Mouse (Mus musculus) stomach, embryonic 14.5 days (tissue): ENCODE data around the gene Dera. TPM values are rescaled to one million over a fixed set of nuclear protein-coding genes. Genes with fewer than 3 reads are reported as not detected.
A peak's percentile ranks its signal among the peaks of the same experiment; 100 is the strongest.
"Not testable (repeated sequence)": the region's sequence is repeated elsewhere in the genome, so short reads cannot be mapped to it uniquely, and the experiment has no call there.

Experiments
- ATAC-seq: fragments of 200-750 bp; cut with Nextera tagmentation; 2 replicates; pipeline ENCODE4 v1.8.0; 2017; ENCODE audit warnings: low read depth, moderate TSS enrichment; ENCODE audit not compliant: insufficient number of reproducible peaks, insufficient read depth, low FRiP score
- H3K27ac ChIP-seq: fragments of 300-500 bp; sonication (generic); 2 replicates; pipeline ENCODE4 v1.5.1; 2014; ENCODE audit warnings: mild to moderate bottlenecking, low read length, moderate library complexity, mixed read lengths
- H3K27me3 ChIP-seq: fragments of 300-500 bp; sonication (generic); 2 replicates; pipeline ENCODE4 v1.6.1; 2014; ENCODE audit warnings: low read length, control low read depth, mixed read lengths; ENCODE audit not compliant: control insufficient read depth, insufficient read depth
- H3K36me3 ChIP-seq: fragments of 300-500 bp; sonication (generic); 2 replicates; pipeline ENCODE4 v1.6.1; 2014; ENCODE audit warnings: mild to moderate bottlenecking, control low read depth, low read length, moderate library complexity, mixed read lengths; ENCODE audit not compliant: control insufficient read depth, insufficient read depth
- H3K4me1 ChIP-seq: fragments of 300-500 bp; sonication (generic); 2 replicates; pipeline ENCODE4 v1.6.1; 2014; ENCODE audit warnings: low read length, control low read depth, mixed read lengths; ENCODE audit not compliant: control insufficient read depth, insufficient read depth
- H3K4me2 ChIP-seq: fragments of 300-500 bp; sonication (generic); replicated peaks from 2 replicates; pipeline ENCODE4 v1.6.1; 2014; ENCODE audit warnings: low read depth, low read length, control low read depth
- H3K4me3 ChIP-seq: fragments of 300-500 bp; sonication (generic); 2 replicates; pipeline ENCODE4 v1.5.1; 2014; ENCODE audit warnings: low read depth, low read length, control low read depth
- H3K9ac ChIP-seq: fragments of 300-500 bp; sonication (generic); replicated peaks from 2 replicates; pipeline ENCODE4 v1.6.1; 2014; ENCODE audit warnings: low read depth, mild to moderate bottlenecking, control low read depth, low read length, moderate library complexity, mixed read lengths
- H3K9me3 ChIP-seq: fragments of 300-500 bp; sonication (generic); 2 replicates; pipeline ENCODE4 v1.6.1; 2016; ENCODE audit warnings: low read depth, low read length, control low read depth; ENCODE audit not compliant: control insufficient read depth
- WGBS: fragments of 180-500 bp; shearing (Covaris S2); extraction: QIAGEN DNeasy Blood & Tissue Kit; methylation state at CpG from one replicate; pipeline ENCODE4 v1.1.7; 2014; 5-methylcytosine and 5-hydroxymethylcytosine counted together
- polyA plus RNA-seq: library from polyadenylated mRNA; unstranded; fragments of >200 nt; fragmentation: Nextera tagmentation; extraction: Ambion mirVana; gene quantifications from 2 replicates; pipeline ENCODE4 v1.2.1, GENCODE M21; 2014

Dera gene
- 50.7 and 53.5 TPM in 2 replicates for polyA plus RNA-seq

- Histone ChIP-seq H3K9ac (peak within 1 kb of the TSS; percentile 31), H3K36me3 (peaks cover 26% of the 10 kb centered on the region), H3K9me3 (no peaks in the 10 kb centered on the region), H3K4me3 (peak within 1 kb of the TSS; percentile 56), H3K27me3 (no peaks in the 10 kb centered on the region), H3K4me2 (peak within 1 kb of the TSS; percentile 61), H3K4me1 (peaks cover 4% of the 10 kb centered on the region; the same call in 1 of the 2 replicates), H3K27ac (no peak within 1 kb of the TSS)
- peak; percentile 90 for ATAC-seq
- WGBS, result 13% methylated on average over 25 of the region's 26 CpGs
Measured at GRCm38 (mm10) chr6:137754056-137754856, at the start of gene Dera. Gene Dera, plus strand, starts transcription at chr6:137754546.

DNA sequence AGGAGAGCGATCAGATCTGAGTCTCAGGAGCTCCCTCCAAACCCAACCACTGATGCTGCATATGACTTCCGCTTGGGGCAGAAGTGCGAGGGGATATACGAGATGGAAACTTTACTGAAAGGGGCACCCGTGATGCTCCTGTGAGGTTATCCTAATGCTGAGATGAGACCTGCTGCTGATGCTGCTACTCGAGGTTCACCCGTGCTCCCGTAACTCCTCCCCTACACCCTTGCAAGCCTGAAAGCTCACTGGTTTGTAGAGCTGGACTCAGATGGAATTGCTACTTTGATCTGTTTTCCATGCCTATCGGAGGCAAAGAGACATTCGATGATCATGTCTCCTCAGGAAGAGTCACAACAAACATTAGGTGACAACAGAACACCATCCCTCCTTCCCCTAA is 48.1 kb upstream of the Dera start:
- H3K9me3 ChIP-seq, result no peaks in the 10 kb centered on the region
- H3K4me2 ChIP-seq, result no peak overlapping the region
- no peaks in the 10 kb centered on the region; the same call in 1 of the 2 replicates for H3K4me1 ChIP-seq
- ATAC-seq, result no peak
- H3K4me3 ChIP-seq, result no peak overlapping the region
- H3K9ac ChIP-seq, result no peak overlapping the region
- H3K27ac ChIP-seq, result no peak overlapping the region
- H3K36me3 ChIP-seq, result no peaks in the 10 kb centered on the region
- no peaks in the 10 kb centered on the region for H3K27me3 ChIP-seq
- 91% methylated on average over 10 of the region's 10 CpGs for WGBS

- not testable (repeated sequence) for H3K36me3 ChIP-seq, H3K27me3 ChIP-seq, H3K9me3 ChIP-seq, ATAC-seq, H3K4me2 ChIP-seq, H3K9ac ChIP-seq, H3K4me3 ChIP-seq, H3K4me1 ChIP-seq, H3K27ac ChIP-seq
- WGBS, result 73% methylated on average over 13 of the region's 13 CpGs
Measured at GRCm38 (mm10) chr6:137708726-137709405, 45.5 kb upstream of the Dera start.

GRCm38 (mm10) chr6:137710179-137711037 is 43.9 kb upstream of the Dera start:
- no peaks in the 10 kb centered on the region for H3K27me3 ChIP-seq
- WGBS, result 71% methylated on average over 14 of the region's 14 CpGs
- no peaks in the 10 kb centered on the region for H3K36me3 ChIP-seq
- no peak overlapping the region for H3K9ac ChIP-seq
- no peaks in the 10 kb centered on the region for H3K4me1 ChIP-seq
- no peak overlapping the region for H3K4me2 ChIP-seq
- H3K4me3 ChIP-seq, result no peak overlapping the region
- H3K27ac ChIP-seq, result no peak overlapping the region
- H3K9me3 ChIP-seq, result no peaks in the 10 kb centered on the region
- ATAC-seq, result no peak

DNA sequence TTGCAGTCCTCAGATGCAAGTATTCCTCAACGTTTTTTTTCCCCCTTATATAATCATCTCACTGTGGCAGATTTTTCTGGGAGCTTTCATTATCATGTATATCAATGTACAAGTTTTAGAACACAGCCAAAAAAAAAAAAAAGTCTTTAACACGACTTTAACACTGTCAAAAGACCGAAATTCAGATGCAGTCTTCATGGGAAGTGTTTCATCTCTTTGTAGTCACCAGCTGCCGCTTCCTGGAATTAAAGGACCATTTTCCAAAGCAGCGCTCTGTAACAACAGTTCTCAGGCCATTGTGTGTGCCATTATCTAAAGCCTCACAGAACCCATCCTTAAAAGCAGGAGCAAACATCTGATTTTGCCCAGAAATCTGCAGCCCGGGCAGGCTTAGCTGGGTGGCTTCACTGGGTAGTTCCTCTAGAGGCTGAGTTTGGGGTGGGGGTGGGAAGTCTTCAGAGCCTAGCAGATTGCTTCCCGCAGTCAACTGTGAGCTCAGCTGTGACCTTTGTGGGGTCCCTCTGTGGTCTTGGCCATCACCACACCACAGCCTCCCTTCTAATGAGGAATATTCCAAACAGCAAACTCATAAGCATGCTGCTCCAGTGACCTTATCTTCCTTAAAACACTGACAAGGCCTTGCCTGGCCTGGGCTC is 41.6 kb upstream of the Dera start:
- H3K27me3 ChIP-seq, result no peaks in the 10 kb centered on the region
- no peaks in the 10 kb centered on the region for H3K36me3 ChIP-seq
- H3K9ac ChIP-seq, result no peak overlapping the region
- no peak overlapping the region for H3K27ac ChIP-seq
- no peaks in the 10 kb centered on the region for H3K4me1 ChIP-seq
- WGBS, result 65% methylated on average over 7 of the region's 7 CpGs
- ATAC-seq, result no peak
- H3K4me2 ChIP-seq, result no peak overlapping the region
- no peak overlapping the region for H3K4me3 ChIP-seq
- no peaks in the 10 kb centered on the region for H3K9me3 ChIP-seq

DNA sequence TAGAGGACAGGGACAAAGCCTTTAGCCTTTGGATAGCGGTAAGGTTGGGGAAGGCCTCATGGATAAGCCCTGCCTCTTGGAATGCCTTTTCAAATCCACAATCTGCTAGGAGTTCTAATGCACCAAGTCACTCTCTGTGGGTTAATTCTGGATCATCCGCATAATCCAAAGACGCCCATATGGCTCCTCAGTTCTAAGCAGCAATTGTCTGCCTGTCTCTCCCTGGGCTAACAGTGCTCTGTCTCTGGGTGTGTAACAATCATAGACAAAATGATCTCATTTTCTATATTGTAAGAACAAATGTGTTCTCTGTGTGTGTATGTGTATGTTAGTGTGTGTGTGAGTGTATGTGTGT is 41.1 kb upstream of the Dera start:
- H3K27ac ChIP-seq, result no peak overlapping the region
- no peaks in the 10 kb centered on the region for H3K4me1 ChIP-seq
- no peak overlapping the region for H3K9ac ChIP-seq
- no peak for ATAC-seq
- 85% methylated on average over 3 of the region's 3 CpGs for WGBS
- no peaks in the 10 kb centered on the region for H3K36me3 ChIP-seq
- H3K4me3 ChIP-seq, result no peak overlapping the region
- H3K27me3 ChIP-seq, result no peaks in the 10 kb centered on the region
- no peaks in the 10 kb centered on the region for H3K9me3 ChIP-seq
- H3K4me2 ChIP-seq, result no peak overlapping the region

GRCm38 (mm10) chr6:137716802-137717201 is 37.5 kb upstream of the Dera start:
- WGBS, result 42% methylated on average over 5 of the region's 5 CpGs
- Histone ChIP-seq H3K27ac (no peak overlapping the region), H3K4me1 (no peaks in the 10 kb centered on the region), H3K9me3 (no peaks in the 10 kb centered on the region), H3K27me3 (no peaks in the 10 kb centered on the region), H3K4me3 (no peak overlapping the region), H3K36me3 (no peaks in the 10 kb centered on the region), H3K9ac (no peak overlapping the region), H3K4me2 (no peak overlapping the region)
- ATAC-seq, result peak; percentile 33; the same call in 1 of the 2 replicates
